Mouse (Mus musculus) embryonic facial prominence, embryonic 10.5 days (tissue): Measurements from ENCODE around the gene Fosl1. TPM values are rescaled to one million over a fixed set of nuclear protein-coding genes. Genes with fewer than 3 reads are reported as not detected.

Experiments
- DNase-seq: peaks from one replicate; pipeline ENCODE4 v3.0.0-alpha.2; 2017; ENCODE audit warnings: low spot score
- H3K27ac ChIP-seq: fragments of 300-500 bp; sonication (generic); replicated peaks from 2 replicates; pipeline ENCODE4 v1.5.1; 2016; ENCODE audit warnings: mild to moderate bottlenecking
- H3K27me3 ChIP-seq: fragments of 300-500 bp; sonication (generic); replicated peaks from 2 replicates; pipeline ENCODE4 v1.6.1; 2016; ENCODE audit warnings: low read depth, mild to moderate bottlenecking; ENCODE audit not compliant: poor library complexity, severe bottlenecking
- H3K36me3 ChIP-seq: fragments of 300-500 bp; sonication (generic); replicated peaks from 2 replicates; pipeline ENCODE4 v1.6.1; 2016; ENCODE audit warnings: mild to moderate bottlenecking, moderate library complexity
- H3K4me1 ChIP-seq: fragments of 300-500 bp; sonication (generic); 2 replicates; pipeline ENCODE4 v1.6.1; 2016
- H3K4me3 ChIP-seq: fragments of 300-500 bp; sonication (generic); 2 replicates; pipeline ENCODE4 v1.5.1; 2016; ENCODE audit warnings: mild to moderate bottlenecking, moderate library complexity
- H3K9me3 ChIP-seq: fragments of 300-500 bp; sonication (generic); 2 replicates; pipeline ENCODE4 v1.6.1; 2016; ENCODE audit warnings: mild to moderate bottlenecking
- WGBS: fragments of 180-500 bp; shearing (Covaris S2); methylation state at CpG from one replicate; pipeline ENCODE4 v1.1.7; 2016; 5-methylcytosine and 5-hydroxymethylcytosine counted together
- polyA plus RNA-seq: library from polyadenylated mRNA; unstranded; fragments of >200 nt; fragmentation: Nextera tagmentation; extraction: Ambion mirVana; gene quantifications from 2 replicates; pipeline ENCODE4 v1.2.1, GENCODE M21; 2016

The Fosl1 gene
- polyA plus RNA-seq, 1 experiment from 2014 or later, result not detected

GRCm38 (mm10) chr19:5418750-5419466 lies 28.4 kb upstream of the Fosl1 start:
- no peaks in the 10 kb centered on the region for H3K9me3 ChIP-seq
- no peak for DNase-seq

DNA sequence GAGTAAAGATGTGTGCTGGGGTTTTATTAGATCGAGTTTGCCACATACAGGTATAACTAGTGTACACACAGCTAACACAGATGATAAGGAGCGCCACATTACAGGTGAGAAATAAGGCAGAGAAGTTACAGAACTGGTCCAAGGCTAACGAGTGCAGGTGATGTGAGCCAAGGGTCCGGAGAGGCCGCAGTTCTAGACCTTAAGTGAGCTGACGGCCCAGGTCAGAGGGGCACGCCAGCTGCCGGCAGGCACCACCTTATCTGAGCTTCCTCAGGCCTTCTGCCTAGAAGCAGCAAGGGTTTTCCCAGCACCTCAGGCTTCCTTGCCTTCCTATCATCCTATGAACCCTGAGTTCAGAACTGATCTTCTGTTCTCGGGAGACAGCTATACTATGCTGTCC lies 27.7 kb upstream of the Fosl1 start:
- H3K36me3 ChIP-seq, result peaks cover 59% of the 10 kb centered on the region
- H3K27me3 ChIP-seq, result no peaks in the 10 kb centered on the region
- 88% methylated on average over 9 of the region's 9 CpGs for WGBS
- no peaks in the 10 kb centered on the region for H3K9me3 ChIP-seq
- peaks cover 19% of the 10 kb centered on the region for H3K4me1 ChIP-seq
- no peak overlapping the region for H3K27ac ChIP-seq
- no peak for DNase-seq
- no peak overlapping the region for H3K4me3 ChIP-seq

More at GRCm38 (mm10) chr19:5418750-5419466, 28.4 kb upstream of the Fosl1 start:
- WGBS, result 95% methylated on average over 8 of the region's 8 CpGs
- H3K27ac ChIP-seq, result no peak overlapping the region
- H3K36me3 ChIP-seq, result peaks cover 59% of the 10 kb centered on the region
- H3K27me3 ChIP-seq, result no peaks in the 10 kb centered on the region
- no peak overlapping the region for H3K4me3 ChIP-seq
- H3K4me1 ChIP-seq, result peaks cover 17% of the 10 kb centered on the region

GRCm38 (mm10) chr19:5420579-5420978 lies 26.8 kb upstream of the Fosl1 start:
- no peak overlapping the region for H3K4me3 ChIP-seq
- H3K36me3 ChIP-seq, result peaks cover 59% of the 10 kb centered on the region
- H3K9me3 ChIP-seq, result no peaks in the 10 kb centered on the region
- H3K27me3 ChIP-seq, result no peaks in the 10 kb centered on the region
- no peak overlapping the region for H3K27ac ChIP-seq
- 92% methylated on average over 6 of the region's 6 CpGs for WGBS
- H3K4me1 ChIP-seq, result peaks cover 19% of the 10 kb centered on the region
- no peak for DNase-seq

- Histone ChIP-seq H3K4me3 (peak overlapping the region; percentile 6; the same call in 1 of the 2 replicates), H3K27ac (no peak overlapping the region), H3K27me3 (no peaks in the 10 kb centered on the region), H3K9me3 (no peaks in the 10 kb centered on the region), H3K36me3 (peaks cover 65% of the 10 kb centered on the region), H3K4me1 (peaks cover 31% of the 10 kb centered on the region)
- 87% methylated on average over 5 of the region's 5 CpGs for WGBS
- no peak for DNase-seq
Measured at GRCm38 (mm10) chr19:5421784-5422183, 25.6 kb upstream of the Fosl1 start.

DNA sequence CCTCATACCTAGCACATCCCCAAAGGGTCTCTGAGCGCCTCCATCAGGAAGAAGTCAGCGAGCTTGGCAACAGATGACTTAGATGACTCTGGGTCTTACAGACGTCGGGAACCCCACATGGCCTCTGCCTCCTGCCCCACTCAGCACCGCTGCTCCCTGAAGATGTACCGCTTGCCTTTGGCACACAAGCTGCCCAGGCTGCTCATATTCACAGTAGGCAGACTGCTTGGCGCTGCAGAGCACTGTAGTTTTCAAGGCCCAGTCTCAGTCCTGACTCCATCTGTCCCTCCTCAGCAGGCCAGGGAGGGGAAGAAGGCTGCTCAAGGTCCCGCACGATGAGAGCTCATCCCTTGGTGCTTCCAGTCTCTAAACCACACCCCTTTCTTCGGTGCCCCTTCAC lies 25.1 kb upstream of the Fosl1 start:
- Histone ChIP-seq H3K9me3 (no peaks in the 10 kb centered on the region), H3K4me3 (peak overlapping the region; percentile 6; the same call in 1 of the 2 replicates), H3K27ac (no peak overlapping the region), H3K36me3 (peaks cover 70% of the 10 kb centered on the region), H3K27me3 (no peaks in the 10 kb centered on the region), H3K4me1 (peaks cover 34% of the 10 kb centered on the region)
- no peak for DNase-seq
- WGBS, result 88% methylated on average over 10 of the region's 10 CpGs

GRCm38 (mm10) chr19:5422895-5423443 lies 24.4 kb upstream of the Fosl1 start:
- Histone ChIP-seq H3K4me3 (peak overlapping the region; percentile 89), H3K27me3 (no peaks in the 10 kb centered on the region), H3K27ac (0 out of 2 replicates have a peak overlapping the region, but pooled peaks have one; percentile 97), H3K4me1 (peaks cover 36% of the 10 kb centered on the region), H3K9me3 (no peaks in the 10 kb centered on the region), H3K36me3 (peaks cover 68% of the 10 kb centered on the region)
- DNase-seq, result no peak
- WGBS, result 83% methylated on average over 9 of the region's 9 CpGs

DNA sequence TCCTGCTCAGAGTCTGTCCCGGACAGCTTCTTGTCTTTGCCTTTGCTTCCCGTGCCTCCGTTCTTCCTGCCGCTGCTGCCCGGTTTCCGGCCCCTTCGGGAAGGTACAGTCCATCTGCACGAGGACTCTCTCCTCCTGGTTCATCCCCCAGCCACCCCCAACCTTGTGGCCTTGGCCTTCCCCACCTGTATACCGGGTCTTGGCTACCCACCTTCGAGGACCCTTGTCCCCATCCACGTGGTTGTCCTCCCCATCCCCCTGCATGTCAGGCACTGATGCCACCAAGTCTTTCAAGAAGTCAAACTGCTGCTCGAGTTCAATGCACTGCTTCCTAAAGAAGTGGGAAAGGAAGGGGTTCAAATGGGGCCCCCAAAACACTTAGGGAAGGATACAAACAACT lies 23.8 kb upstream of the Fosl1 start:
- DNase-seq, result no peak
- H3K27ac ChIP-seq, result peak overlapping the region; percentile 97
- H3K4me1 ChIP-seq, result peaks cover 38% of the 10 kb centered on the region

GRCm38 (mm10) chr19:5424092-5424781 lies 23.1 kb upstream of the Fosl1 start:
- peaks cover 74% of the 10 kb centered on the region for H3K36me3 ChIP-seq
- DNase-seq, result no peak
- peak overlapping the region; percentile 89 for H3K4me3 ChIP-seq
- under 1% methylated on average over 48 of the region's 48 CpGs for WGBS
- H3K27ac ChIP-seq, result peak overlapping the region; percentile 97
- peaks cover 38% of the 10 kb centered on the region for H3K4me1 ChIP-seq
- no peaks in the 10 kb centered on the region for H3K9me3 ChIP-seq
- H3K27me3 ChIP-seq, result no peaks in the 10 kb centered on the region

More for the DNA sequence above, 23.8 kb upstream of the Fosl1 start:
- Histone ChIP-seq H3K4me3 (peak overlapping the region; percentile 89), H3K36me3 (peaks cover 68% of the 10 kb centered on the region), H3K27me3 (no peaks in the 10 kb centered on the region), H3K9me3 (no peaks in the 10 kb centered on the region)
- WGBS, result 66% methylated on average over 12 of the region's 12 CpGs

GRCm38 (mm10) chr19:5424782-5425741 lies 22.3 kb upstream of the Fosl1 start, which contains the start of the genes Drap1 and AI837181:
Gene Drap1, minus strand, starts transcription at chr19:5424979.
Gene AI837181, plus strand, starts transcription at chr19:5425144.
- Histone ChIP-seq H3K27ac (peak within 1 kb of the TSS; percentile 97), H3K9me3 (no peaks in the 10 kb centered on the region), H3K4me1 (peaks cover 38% of the 10 kb centered on the region), H3K4me3 (peak within 1 kb of the TSS; percentile 89), H3K27me3 (no peaks in the 10 kb centered on the region), H3K36me3 (peaks cover 67% of the 10 kb centered on the region)
- WGBS, result under 1% methylated on average over 76 of the region's 87 CpGs
- DNase-seq, result peak; percentile 99

- Histone ChIP-seq H3K4me1 (peaks cover 38% of the 10 kb centered on the region), H3K27ac (peak overlapping the region; percentile 97), H3K4me3 (peak overlapping the region; percentile 89), H3K9me3 (no peaks in the 10 kb centered on the region), H3K36me3 (peaks cover 58% of the 10 kb centered on the region), H3K27me3 (no peaks in the 10 kb centered on the region)
- 92% methylated on average over 18 of the region's 18 CpGs for WGBS
- DNase-seq, result no peak
Measured at GRCm38 (mm10) chr19:5425906-5426565, 21.3 kb upstream of the Fosl1 start.

DNA sequence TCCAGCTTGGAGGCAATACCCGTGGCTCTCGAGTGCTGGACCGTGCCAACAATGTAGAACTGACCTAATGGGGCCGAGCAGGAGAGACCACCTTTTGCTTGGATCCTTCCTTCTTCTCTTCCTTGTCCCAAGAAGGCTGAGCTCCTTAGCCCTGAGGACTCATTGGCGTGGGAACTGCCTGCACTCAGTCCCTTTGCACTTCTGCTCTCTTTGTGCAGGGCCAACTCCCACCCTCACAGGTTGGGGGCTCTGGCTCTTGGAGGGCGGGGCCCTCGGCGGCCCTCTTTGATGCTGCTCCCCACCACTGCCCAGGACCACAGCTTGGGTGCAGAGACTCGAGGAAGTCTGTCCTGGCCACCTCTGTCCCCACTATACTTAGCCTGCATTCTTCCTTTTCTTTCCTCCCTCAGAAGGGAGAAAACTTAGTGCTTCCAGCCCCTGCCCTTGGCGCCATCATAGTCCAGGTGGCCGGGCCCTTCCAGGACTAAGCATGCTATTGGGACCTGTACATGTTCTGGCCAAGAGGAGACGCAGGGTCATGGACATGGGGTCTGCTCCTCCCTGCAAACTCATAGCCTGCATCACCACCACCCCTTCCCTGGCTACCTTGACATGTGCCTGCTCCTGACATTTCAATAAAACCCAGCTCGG lies 20.6 kb upstream of the Fosl1 start:
- Histone ChIP-seq H3K36me3 (peaks cover 50% of the 10 kb centered on the region), H3K9me3 (no peaks in the 10 kb centered on the region), H3K4me1 (peaks cover 43% of the 10 kb centered on the region), H3K27me3 (no peaks in the 10 kb centered on the region), H3K4me3 (peak overlapping the region; percentile 89; the same call in 1 of the 2 replicates), H3K27ac (peak overlapping the region; percentile 97; the same call in 1 of the 2 replicates)
- 92% methylated on average over 13 of the region's 13 CpGs for WGBS
- no peak for DNase-seq
